Mouse (Mus musculus) kidney, embryonic 14.5 days (tissue): ENCODE results near the gene Cbx8. TPM values are rescaled to one million over a fixed set of nuclear protein-coding genes. Genes with fewer than 3 reads are reported as not detected.

Experiments used
- ATAC-seq: fragments of 200-750 bp; cut with Nextera tagmentation; 2 replicates; pipeline ENCODE4 v1.8.0; 2017; ENCODE audit warnings: moderate number of reproducible peaks, mild to moderate bottlenecking, moderate TSS enrichment, moderate library complexity; ENCODE audit not compliant: low FRiP score, low TSS enrichment
- H3K27ac ChIP-seq: fragments of 300-500 bp; sonication (generic); 2 replicates; pipeline ENCODE4 v1.5.1; 2014; ENCODE audit warnings: low read depth, mild to moderate bottlenecking, low read length, moderate library complexity, mixed read lengths
- H3K27me3 ChIP-seq: fragments of 300-500 bp; sonication (generic); 2 replicates; pipeline ENCODE4 v1.6.1; 2014; ENCODE audit warnings: mild to moderate bottlenecking, low read length; ENCODE audit not compliant: control insufficient read depth, insufficient read depth
- H3K36me3 ChIP-seq: fragments of 300-500 bp; sonication (generic); 2 replicates; pipeline ENCODE4 v1.6.1; 2014; ENCODE audit warnings: low read length, mixed read lengths; ENCODE audit not compliant: control insufficient read depth, insufficient read depth
- H3K4me1 ChIP-seq: fragments of 300-500 bp; sonication (generic); 2 replicates; pipeline ENCODE4 v1.6.1; 2014; ENCODE audit warnings: low read length, mixed read lengths; ENCODE audit not compliant: control insufficient read depth, insufficient read depth
- H3K4me2 ChIP-seq: fragments of 300-500 bp; sonication (generic); replicated peaks from 2 replicates; pipeline ENCODE4 v1.6.1; 2014; ENCODE audit warnings: low read depth, mild to moderate bottlenecking, low read length
- H3K4me3 ChIP-seq: fragments of 300-500 bp; sonication (generic); 2 replicates; pipeline ENCODE4 v1.5.1; 2014; ENCODE audit warnings: mild to moderate bottlenecking, low read length
- H3K9ac ChIP-seq: fragments of 300-500 bp; sonication (generic); 2 replicates; pipeline ENCODE4 v1.6.1; 2014; ENCODE audit warnings: low read depth, mild to moderate bottlenecking, low read length, moderate library complexity
- H3K9me3 ChIP-seq: fragments of 300-500 bp; sonication (generic); 2 replicates; pipeline ENCODE4 v1.6.1; 2016; ENCODE audit warnings: low read length; ENCODE audit not compliant: control insufficient read depth
- WGBS: fragments of 180-500 bp; shearing (Covaris S2); extraction: QIAGEN DNeasy Blood & Tissue Kit; methylation state at CpG from one replicate; pipeline ENCODE4 v1.1.7; 2014; 5-methylcytosine and 5-hydroxymethylcytosine counted together
- polyA plus RNA-seq: library from polyadenylated mRNA; unstranded; fragments of >200 nt; fragmentation: Nextera tagmentation; extraction: Ambion mirVana; gene quantifications from 2 replicates; pipeline ENCODE4 v1.2.1, GENCODE M21; 2014

Cbx8 gene
- polyA plus RNA-seq, 1 experiment from 2014 or later = 7.8 TPM

- no peaks in the 10 kb centered on the region for H3K9me3 ChIP-seq
- no peak for ATAC-seq
- no peak overlapping the region for H3K4me3 ChIP-seq
- H3K36me3 ChIP-seq = 0 out of 2 replicates have a peak, but pooled peaks cover 1% of the 10 kb centered on the region
- H3K27me3 ChIP-seq = peaks cover 78% of the 10 kb centered on the region
- H3K27ac ChIP-seq = no peak overlapping the region
- peaks cover 43% of the 10 kb centered on the region for H3K4me1 ChIP-seq
- H3K4me2 ChIP-seq = no peak overlapping the region
- WGBS = 3% methylated on average over 10 of the region's 10 CpGs
- H3K9ac ChIP-seq = no peak overlapping the region
Observed at GRCm38 (mm10) chr11:119043761-119044550, 3.2 kb upstream of the Cbx8 start.

GRCm38 (mm10) chr11:119043273-119043540 is 2.4 kb upstream of the Cbx8 start:
- H3K27ac ChIP-seq = no peak overlapping the region
- 2% methylated on average over 4 of the region's 4 CpGs for WGBS
- no peak overlapping the region for H3K4me3 ChIP-seq
- 0 out of 2 replicates have a peak, but pooled peaks cover 4% of the 10 kb centered on the region for H3K36me3 ChIP-seq
- ATAC-seq = no peak
- no peak overlapping the region for H3K4me2 ChIP-seq
- H3K27me3 ChIP-seq = peaks cover 78% of the 10 kb centered on the region
- H3K4me1 ChIP-seq = peaks cover 43% of the 10 kb centered on the region
- no peaks in the 10 kb centered on the region for H3K9me3 ChIP-seq
- no peak overlapping the region for H3K9ac ChIP-seq

- no peak overlapping the region for H3K27ac ChIP-seq
- WGBS = under 1% methylated on average over 52 of the region's 52 CpGs
Observed at GRCm38 (mm10) chr11:119042466-119043272, 1.9 kb upstream of the Cbx8 start.

GRCm38 (mm10) chr11:119041750-119042465 is 1.1 kb upstream of the Cbx8 start:
- Histone ChIP-seq H3K27ac (no peak overlapping the region), H3K4me1 (peaks cover 40% of the 10 kb centered on the region), H3K36me3 (0 out of 2 replicates have a peak, but pooled peaks cover 4% of the 10 kb centered on the region), H3K4me2 (peak overlapping the region; percentile 99), H3K27me3 (peaks cover 75% of the 10 kb centered on the region), H3K9me3 (no peaks in the 10 kb centered on the region), H3K9ac (peak overlapping the region; percentile 24; the same call in 1 of the 2 replicates), H3K4me3 (peak overlapping the region; percentile 77)
- ATAC-seq = peak; percentile 9; the same call in 1 of the 2 replicates
- WGBS = under 1% methylated on average over 31 of the region's 31 CpGs

More at GRCm38 (mm10) chr11:119042466-119043272, 1.9 kb upstream of the Cbx8 start:
- peaks cover 76% of the 10 kb centered on the region for H3K27me3 ChIP-seq
- no peak for ATAC-seq
- H3K4me2 ChIP-seq = no peak overlapping the region; the same call in 1 of the 2 replicates
- 0 out of 2 replicates have a peak, but pooled peaks cover 4% of the 10 kb centered on the region for H3K36me3 ChIP-seq
- H3K4me1 ChIP-seq = peaks cover 41% of the 10 kb centered on the region
- peak overlapping the region; percentile 77 for H3K4me3 ChIP-seq
- no peak overlapping the region for H3K9ac ChIP-seq
- H3K9me3 ChIP-seq = no peaks in the 10 kb centered on the region

- H3K9me3 ChIP-seq = no peaks in the 10 kb centered on the region
- peaks cover 34% of the 10 kb centered on the region for H3K4me1 ChIP-seq
- peaks cover 74% of the 10 kb centered on the region for H3K27me3 ChIP-seq
- peak; percentile 51; the same call in 1 of the 2 replicates for ATAC-seq
- peak overlapping the region; percentile 77 for H3K4me3 ChIP-seq
- peak overlapping the region; percentile 65 for H3K9ac ChIP-seq
- WGBS = 0% methylated on average over 29 of the region's 31 CpGs
- peak overlapping the region; percentile 99 for H3K4me2 ChIP-seq
- no peak overlapping the region for H3K27ac ChIP-seq
- 0 out of 2 replicates have a peak, but pooled peaks cover 4% of the 10 kb centered on the region for H3K36me3 ChIP-seq
Observed at GRCm38 (mm10) chr11:119041325-119041716, 552 bp upstream of the Cbx8 start.

GRCm38 (mm10) chr11:119039732-119040512 is 847 bp downstream of the Cbx8 start:
- Histone ChIP-seq H3K36me3 (0 out of 2 replicates have a peak, but pooled peaks cover 4% of the 10 kb centered on the region), H3K9ac (peak overlapping the region; percentile 83), H3K4me2 (peak overlapping the region; percentile 83), H3K4me1 (peaks cover 37% of the 10 kb centered on the region), H3K9me3 (no peaks in the 10 kb centered on the region), H3K4me3 (peak overlapping the region; percentile 77), H3K27me3 (peaks cover 74% of the 10 kb centered on the region), H3K27ac (peak overlapping the region; percentile 62; the same call in 1 of the 2 replicates)
- WGBS = 8% methylated on average over 21 of the region's 21 CpGs
- no peak for ATAC-seq

GRCm38 (mm10) chr11:119038744-119039484 is 1.9 kb downstream of the Cbx8 start:
- 49% methylated on average over 22 of the region's 22 CpGs for WGBS
- no peak overlapping the region for H3K4me3 ChIP-seq
- H3K9me3 ChIP-seq = no peaks in the 10 kb centered on the region
- H3K9ac ChIP-seq = no peak overlapping the region
- H3K27ac ChIP-seq = no peak overlapping the region
- H3K4me1 ChIP-seq = peaks cover 36% of the 10 kb centered on the region
- no peak for ATAC-seq
- 0 out of 2 replicates have a peak, but pooled peaks cover 4% of the 10 kb centered on the region for H3K36me3 ChIP-seq
- peaks cover 68% of the 10 kb centered on the region for H3K27me3 ChIP-seq
- no peak overlapping the region for H3K4me2 ChIP-seq
